ENCODE assay signal across 16 mouse cellular contexts in genomic region chr5:119830611-119831010, GRCm38 (mm10). TPM values are rescaled to one million over a fixed set of nuclear protein-coding genes. Genes with fewer than 3 reads are reported as not detected.
DNase-seq lines count a peak whose midpoint lies in the region; ATAC-seq lines count a peak whose summit lies in the region.
"Had no signal": no experiment of that assay in that cellular context is flagged by ENCODE, and none has a peak within 500 bp of the region (broad histone marks: within the 10 kb centered on the region; RNA-seq: fewer than 3 reads in every experiment).

No protein-coding gene starts in this region.

- H3K9ac ChIP-seq in heart, embryonic 14.5 days (ENCODE audit: low read length) = peak overlapping the region; percentile 89
- H3K9ac ChIP-seq in lung, embryonic 15.5 days = peak overlapping the region; percentile 74
- H3K9ac ChIP-seq in limb, embryonic 11.5 days (ENCODE audit: low read length) = peak overlapping the region; percentile 86
- H3K9ac ChIP-seq in liver, embryonic 12.5 days = no peak overlapping the region
- H3K9ac ChIP-seq: embryonic facial prominence, embryonic 12.5 days had no signal

- no peak for ATAC-seq in heart, embryonic 14.5 days (ENCODE audit: insufficient number of reproducible peaks, insufficient read depth, low FRiP score, low read depth)
- ATAC-seq in lung, embryonic 15.5 days (ENCODE audit: borderline replicate concordance, extremely low read depth, low FRiP score, low TSS enrichment) = no peak
- ATAC-seq in limb, embryonic 11.5 days (ENCODE audit: insufficient number of reproducible peaks, low FRiP score, low TSS enrichment, low read depth) = no peak
- no peak for ATAC-seq in liver, embryonic 12.5 days
- ATAC-seq: CD4-positive, CD25-positive, alpha-beta regulatory T cell, adult 4 months had no signal

- no peaks in the 10 kb centered on the region for H3K9me3 ChIP-seq in heart, embryonic 14.5 days (ENCODE audit: control insufficient read depth, low read length)
- no peaks in the 10 kb centered on the region for H3K9me3 ChIP-seq in lung, embryonic 15.5 days
- no peaks in the 10 kb centered on the region for H3K9me3 ChIP-seq in limb, embryonic 11.5 days (ENCODE audit: control insufficient read depth, low read length)
- H3K9me3 ChIP-seq in liver, embryonic 12.5 days (replicated peaks) = no peaks in the 10 kb centered on the region
- H3K9me3 ChIP-seq: embryonic facial prominence, embryonic 12.5 days; hindbrain, embryonic 10.5 days had no signal

- peak overlapping the region; percentile 66 for H3K4me2 ChIP-seq in heart, embryonic 14.5 days (ENCODE audit: low read length)
- peak overlapping the region; percentile 59 for H3K4me2 ChIP-seq in lung, embryonic 15.5 days
- peak overlapping the region; percentile 60 for H3K4me2 ChIP-seq in limb, embryonic 11.5 days (ENCODE audit: low read depth, severe bottlenecking)
- peak overlapping the region; percentile 57; the same call in 1 of the 2 replicates for H3K4me2 ChIP-seq in liver, embryonic 12.5 days

- H3K4me3 ChIP-seq in heart, embryonic 14.5 days (ENCODE audit: control insufficient read depth in 1 of 2, insufficient read depth in 1 of 2, low read depth in 1 of 2, low read length in 2 of 2) = peak overlapping the region; percentile 57 to 65
- peak overlapping the region; percentile 55 for H3K4me3 ChIP-seq in lung, embryonic 15.5 days
- H3K4me3 ChIP-seq in limb, embryonic 11.5 days (ENCODE audit: low read depth, low read length) = peak overlapping the region; percentile 63
- 0 out of 2 replicates have a peak overlapping the region, but pooled peaks have one; percentile 28 for H3K4me3 ChIP-seq in liver, embryonic 12.5 days
- H3K4me3 ChIP-seq: hindbrain, embryonic 10.5 days had no signal

- H3K4me1 ChIP-seq in heart, embryonic 14.5 days (ENCODE audit: control insufficient read depth in 2 of 2, insufficient read depth in 2 of 2, low read length in 2 of 2) = peaks cover 21% of the 10 kb centered on the region in 2 experiments
- H3K4me1 ChIP-seq in lung, embryonic 15.5 days = 0 out of 2 replicates have a peak, but pooled peaks cover 2% of the 10 kb centered on the region
- peaks cover 7% of the 10 kb centered on the region for H3K4me1 ChIP-seq in limb, embryonic 11.5 days (ENCODE audit: control insufficient read depth, insufficient read depth, low read length)
- H3K4me1 ChIP-seq in liver, embryonic 12.5 days = 0 out of 2 replicates have a peak, but pooled peaks cover 4% of the 10 kb centered on the region

- 0 out of 2 replicates have a peak, but pooled peaks cover 3% of the 10 kb centered on the region for H3K27me3 ChIP-seq in heart, embryonic 14.5 days (ENCODE audit: control insufficient read depth, insufficient read depth, low read length)
- peaks cover 44% of the 10 kb centered on the region; the same call in 1 of the 2 replicates for H3K27me3 ChIP-seq in lung, embryonic 15.5 days
- H3K27me3 ChIP-seq in limb, embryonic 11.5 days (ENCODE audit: control insufficient read depth, insufficient read depth, low read length) = peaks cover 47% of the 10 kb centered on the region
- peaks cover 94% of the 10 kb centered on the region for H3K27me3 ChIP-seq in liver, embryonic 12.5 days (replicated peaks)

- H3K27ac ChIP-seq in heart, embryonic 14.5 days (replicated peaks in 1 of 2; ENCODE audit: control insufficient read depth in 1 of 2, insufficient read depth in 1 of 2, low read depth in 2 of 2, low read length in 2 of 2) = peak overlapping the region; percentile 54 to 90
- H3K27ac ChIP-seq in lung, embryonic 15.5 days = peak overlapping the region; percentile 90
- H3K27ac ChIP-seq in limb, embryonic 11.5 days (replicated peaks; ENCODE audit: low read depth, low read length) = peak overlapping the region; percentile 98
- H3K27ac ChIP-seq in liver, embryonic 12.5 days = no peak overlapping the region
- H3K27ac ChIP-seq: embryonic facial prominence, embryonic 12.5 days; hindbrain, embryonic 10.5 days had no signal

- H3K36me3 ChIP-seq in heart, embryonic 14.5 days (ENCODE audit: control insufficient read depth, insufficient read depth, low read length) = no peaks in the 10 kb centered on the region
- no peaks in the 10 kb centered on the region for H3K36me3 ChIP-seq in lung, embryonic 15.5 days
- H3K36me3 ChIP-seq in limb, embryonic 11.5 days (ENCODE audit: control insufficient read depth, insufficient read depth, low read length) = no peaks in the 10 kb centered on the region; the same call in 1 of the 2 replicates
- no peaks in the 10 kb centered on the region for H3K36me3 ChIP-seq in liver, embryonic 12.5 days
- H3K36me3 ChIP-seq: embryonic facial prominence, embryonic 12.5 days; hindbrain, embryonic 10.5 days had no signal

- no peak for DNase-seq in heart, postnatal 4 days
- no peak for DNase-seq in lung, postnatal 36 days
- no peak for DNase-seq in limb, embryonic 11.5 days (ENCODE audit: low spot score)
- no peak for DNase-seq in adrenal gland, adult 2 months
- DNase-seq: kidney, adult 11 months; layer of hippocampus, postnatal 36 days; left cerebral cortex, postnatal 4 days; right cerebral cortex, postnatal 14 days; thymus, adult 18-20 months had no signal

- WGBS in heart, embryonic 14.5 days = 36% methylated on average over 8 of the region's 8 CpGs
- 7% methylated on average over 8 of the region's 8 CpGs for WGBS in lung, embryonic 15.5 days
- WGBS in limb, embryonic 11.5 days = 3% methylated on average over 8 of the region's 8 CpGs
- WGBS in liver, embryonic 12.5 days (ENCODE audit: insufficient replicate concordance) = 10% methylated on average over 8 of the region's 8 CpGs

RNA-seq across cellular contexts. Expression of gene Tbx5, which starts 1.9 kb away (rescaled TPM):
- polyA plus RNA-seq in heart, embryonic 14.5 days (2014; fragmentation: Nextera tagmentation; extraction: Ambion mirVana) = 33.1 and 39.2 TPM in 2 replicates
- total RNA-seq in heart, postnatal 4 days (2021) = 10 to 100 TPM; 36.3 to 36.6 TPM
- polyA plus RNA-seq in lung, embryonic 15.5 days (2015; fragmentation: Nextera tagmentation; extraction: Ambion mirVana) = 50.1 and 55.7 TPM in 2 replicates
- 34.3 and 40.5 TPM in 2 replicates for polyA plus RNA-seq in limb, embryonic 11.5 days (2014; fragmentation: Nextera tagmentation; extraction: Ambion mirVana)
- polyA plus RNA-seq in liver, embryonic 12.5 days (2016; fragmentation: Nextera tagmentation; extraction: Ambion mirVana) = 0.27 and 0.83 TPM in 2 replicates
- under 1 TPM; 0.12 to 0.66 TPM for total RNA-seq in adrenal gland, adult 2 months (2021)
- polyA plus RNA-seq in adrenal gland, adult 2 months (2012; rRNA removed) = 0.22 and 0.38 TPM in 2 replicates
- total RNA-seq: layer of hippocampus, postnatal 36 days; left cerebral cortex, postnatal 4 days had no signal
- polyA plus RNA-seq: CD4-positive, CD25-positive, alpha-beta regulatory T cell, adult 4 months; forebrain, embryonic 11.5 days; hindbrain, embryonic 10.5 days had no signal

Comparison
In these comparisons a context has a peak if more than half of its experiments do, and no peak if none do; other contexts are left out.
1. RNA of gene Tbx5, which starts 1.9 kb away (polyA plus RNA-seq): 50.1 to 55.7 TPM in lung, embryonic 15.5 days, 33.1 to 39.2 TPM in heart, embryonic 14.5 days and 34.3 to 40.5 TPM in limb, embryonic 11.5 days; 0.22 to 0.38 TPM in adrenal gland, adult 2 months and 0.27 to 0.83 TPM in liver, embryonic 12.5 days; every median in the first group is over 10 times any median in the second.
2. Peak in every context shown above with its lines, with median percentiles within 50 percentile points of each other: H3K4me2 ChIP-seq and H3K4me3 ChIP-seq.